Mouse (Mus musculus) layer of hippocampus, postnatal 25 days (tissue): ENCODE data around the gene Cep295. TPM values are rescaled to one million over a fixed set of nuclear protein-coding genes. Genes with fewer than 3 reads are reported as not detected.
"Not testable (repeated sequence)": the region's sequence is repeated elsewhere in the genome, so short reads cannot be mapped to it uniquely, and the experiment has no call there.

Source experiments
- DNase-seq, 2 experiments: peaks; one replicate each; pipeline ENCODE4 v3.0.0; 2022; ENCODE audit warnings: mixed read lengths in 2 of 2, low spot score in 1 of 2; ENCODE audit errors: extremely low spot score in 1 of 2
- total RNA-seq, 2 experiments: library from RNA; stranded (reverse); gene quantifications; 2 replicates each; pipeline ENCODE4 v1.2.3; 2021

Cep295 gene
- total RNA-seq, result 10 to 100 TPM; 17.6 to 24.1 TPM

- peak; percentile 91 to 92 for DNase-seq
Measured at GRCm38 (mm10) chr9:15357484-15358275, at the start of gene Cep295. Cep295 (minus strand) TSS chr9:15357788.

GRCm38 (mm10) chr9:15397591-15397990, 40.0 kb upstream of the Cep295 start:
- DNase-seq, result no peak

DNA sequence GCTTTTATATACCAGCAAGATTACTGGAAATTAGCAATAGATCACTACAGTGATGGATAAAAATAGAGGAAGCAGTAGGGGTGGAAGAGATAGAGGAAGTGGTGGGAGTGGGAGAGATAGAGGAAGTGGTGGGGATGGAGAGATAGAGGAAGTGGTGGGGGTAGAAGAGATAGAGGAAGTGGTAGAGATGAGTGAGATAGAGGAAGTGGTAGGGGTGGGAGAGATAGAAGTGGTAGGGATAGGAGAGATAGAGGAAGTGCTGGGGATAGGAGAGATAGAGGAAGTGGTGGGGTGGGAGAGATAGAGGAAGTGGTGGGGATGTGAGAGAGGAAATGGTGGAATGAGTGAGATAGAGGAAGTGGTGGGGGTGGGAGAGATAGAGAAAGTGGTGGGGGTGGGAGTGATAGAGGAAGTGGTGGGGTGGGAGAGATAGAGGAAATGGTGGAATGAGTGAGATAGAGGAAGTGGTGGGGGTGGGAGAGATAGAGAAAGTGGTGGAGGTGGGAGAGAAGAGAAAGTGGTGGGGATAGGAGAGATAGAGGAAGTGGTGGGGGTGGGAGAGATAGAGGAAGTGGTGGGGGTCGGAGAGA, 37.9 kb upstream of the Cep295 start:
- no peak for DNase-seq

DNA sequence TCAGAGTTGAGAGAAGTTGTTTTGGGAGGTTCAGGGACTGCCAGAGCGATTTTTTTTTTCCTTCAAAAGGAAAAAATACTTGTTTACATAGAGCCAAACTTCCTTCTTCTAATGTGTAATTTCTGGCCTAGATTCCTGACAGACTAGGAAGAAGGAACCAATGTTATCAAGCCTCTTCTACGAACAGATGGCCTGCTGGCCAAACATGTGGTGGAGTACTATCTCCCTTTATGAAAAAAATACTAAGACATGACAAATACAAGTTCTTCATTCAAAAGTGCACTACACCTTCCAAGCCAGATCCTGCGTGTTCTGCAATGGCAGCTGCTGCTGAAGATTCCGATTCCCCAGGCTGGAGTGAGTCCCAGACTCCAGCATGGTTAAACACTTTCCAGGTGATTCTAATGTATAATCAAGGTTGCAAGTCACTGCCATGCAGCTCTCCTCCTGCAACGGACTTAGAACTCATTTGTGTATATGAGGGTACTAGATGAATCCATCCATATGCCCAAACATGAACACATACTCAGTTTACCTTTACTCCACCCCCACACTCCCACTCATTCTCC, 29.6 kb upstream of the Cep295 start:
- DNase-seq, result peak in 1 of 2 experiments; percentile 6

DNA sequence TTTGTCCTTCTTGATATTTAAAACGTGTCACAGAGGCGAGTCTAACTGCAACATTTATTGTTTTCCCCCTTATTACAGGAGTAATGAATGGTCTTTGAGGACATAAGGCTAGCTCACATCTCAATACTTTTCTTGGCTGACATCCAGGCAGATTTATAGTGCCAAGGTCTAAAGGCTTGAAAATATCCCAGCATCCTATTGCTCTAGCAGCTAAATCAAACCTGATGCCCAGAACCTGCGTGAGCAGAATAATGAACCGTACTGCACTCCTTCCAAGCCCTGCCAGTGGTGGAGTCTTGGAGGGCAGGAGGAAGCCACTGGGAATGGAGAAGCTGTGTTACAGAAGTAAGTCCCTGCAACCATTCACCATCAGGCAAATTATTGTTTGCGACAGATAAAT, 26.7 kb upstream of the Cep295 start:
- no peak for DNase-seq

- DNase-seq, result no peak
Measured at GRCm38 (mm10) chr9:15366260-15366659, 8.7 kb upstream of the Cep295 start.

DNA sequence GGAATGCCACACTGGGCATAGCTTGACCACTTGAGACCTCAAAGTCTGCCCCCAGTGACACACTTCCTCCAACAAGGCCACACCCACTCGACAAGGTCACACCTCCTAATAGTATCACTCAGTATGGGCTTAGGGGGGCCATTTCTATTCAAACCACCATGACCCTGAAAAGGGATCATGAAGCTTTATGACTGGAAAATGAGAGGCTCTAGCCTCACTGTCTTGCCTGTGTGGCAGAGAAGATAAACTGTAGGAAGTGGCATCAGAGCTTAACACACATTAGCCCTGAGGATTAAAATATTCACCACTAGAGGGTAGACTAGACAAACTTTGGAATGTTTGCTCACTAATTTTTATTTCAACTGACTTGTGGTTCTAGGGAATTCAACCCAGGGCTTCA, 8.3 kb upstream of the Cep295 start:
- no peak for DNase-seq

DNA sequence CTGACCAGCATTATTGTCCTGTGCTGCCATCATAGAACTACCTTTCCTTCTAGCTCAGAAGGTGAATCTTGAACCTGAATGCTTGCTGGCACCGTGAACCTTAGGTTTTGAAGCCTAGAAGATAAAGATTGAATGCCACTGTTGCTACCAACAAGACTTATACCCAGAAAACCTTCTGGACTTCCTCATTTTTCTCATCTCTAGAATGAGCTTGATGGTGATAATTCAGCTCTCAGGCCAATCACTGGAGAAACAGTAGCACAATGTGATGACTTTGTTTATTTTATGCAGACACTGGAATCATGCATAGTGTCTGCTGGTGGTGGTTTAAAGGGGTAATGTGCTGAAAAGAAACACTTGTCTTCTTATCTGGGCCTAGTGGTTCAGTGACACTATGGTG, 7.3 kb upstream of the Cep295 start:
- DNase-seq, result no peak

- no peak for DNase-seq
Measured at GRCm38 (mm10) chr9:15356916-15357483, 588 bp downstream of the Cep295 start.

DNA sequence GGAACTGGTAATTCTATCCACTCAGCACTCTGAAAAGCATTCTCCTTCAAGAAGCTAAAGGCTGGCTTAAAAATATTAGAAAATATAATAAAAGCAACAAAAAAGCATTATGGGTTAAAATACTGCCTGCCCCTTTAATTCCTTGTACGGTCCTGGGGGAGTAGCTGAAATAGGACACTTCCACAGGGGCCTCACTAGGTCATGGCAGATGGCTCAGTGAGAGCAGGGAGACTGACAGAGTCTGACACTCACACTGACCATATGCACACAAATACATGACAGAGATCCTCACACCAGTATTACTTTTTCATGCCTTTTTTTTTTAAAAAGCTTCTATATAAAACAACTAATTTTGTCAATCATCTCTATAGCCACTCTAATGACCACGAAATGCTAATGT, 7.7 kb downstream of the Cep295 start:
- no peak for DNase-seq

DNA sequence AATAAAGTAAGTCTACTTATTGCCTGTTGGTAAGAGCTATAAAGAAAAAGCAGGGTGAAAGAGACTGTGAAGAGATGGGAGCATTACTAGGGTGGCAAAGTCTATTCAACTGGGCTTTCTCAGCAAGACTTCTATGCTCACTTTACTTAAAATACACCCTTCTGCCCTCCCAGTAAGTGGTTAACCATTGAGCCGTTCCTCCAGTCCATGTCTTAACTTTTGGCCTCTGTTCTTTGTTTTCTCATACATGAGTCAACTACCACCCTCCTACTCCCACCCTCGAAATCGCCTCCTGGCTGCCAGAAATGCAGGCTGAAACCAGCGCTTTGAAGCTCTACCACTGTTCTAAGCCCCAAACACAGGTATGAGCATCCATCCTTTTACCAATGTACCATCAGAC, 19.8 kb downstream of the Cep295 start:
- DNase-seq, result no peak

- no peak for DNase-seq
Measured at GRCm38 (mm10) chr9:15318170-15318742, 39.3 kb downstream of the Cep295 start.

DNA sequence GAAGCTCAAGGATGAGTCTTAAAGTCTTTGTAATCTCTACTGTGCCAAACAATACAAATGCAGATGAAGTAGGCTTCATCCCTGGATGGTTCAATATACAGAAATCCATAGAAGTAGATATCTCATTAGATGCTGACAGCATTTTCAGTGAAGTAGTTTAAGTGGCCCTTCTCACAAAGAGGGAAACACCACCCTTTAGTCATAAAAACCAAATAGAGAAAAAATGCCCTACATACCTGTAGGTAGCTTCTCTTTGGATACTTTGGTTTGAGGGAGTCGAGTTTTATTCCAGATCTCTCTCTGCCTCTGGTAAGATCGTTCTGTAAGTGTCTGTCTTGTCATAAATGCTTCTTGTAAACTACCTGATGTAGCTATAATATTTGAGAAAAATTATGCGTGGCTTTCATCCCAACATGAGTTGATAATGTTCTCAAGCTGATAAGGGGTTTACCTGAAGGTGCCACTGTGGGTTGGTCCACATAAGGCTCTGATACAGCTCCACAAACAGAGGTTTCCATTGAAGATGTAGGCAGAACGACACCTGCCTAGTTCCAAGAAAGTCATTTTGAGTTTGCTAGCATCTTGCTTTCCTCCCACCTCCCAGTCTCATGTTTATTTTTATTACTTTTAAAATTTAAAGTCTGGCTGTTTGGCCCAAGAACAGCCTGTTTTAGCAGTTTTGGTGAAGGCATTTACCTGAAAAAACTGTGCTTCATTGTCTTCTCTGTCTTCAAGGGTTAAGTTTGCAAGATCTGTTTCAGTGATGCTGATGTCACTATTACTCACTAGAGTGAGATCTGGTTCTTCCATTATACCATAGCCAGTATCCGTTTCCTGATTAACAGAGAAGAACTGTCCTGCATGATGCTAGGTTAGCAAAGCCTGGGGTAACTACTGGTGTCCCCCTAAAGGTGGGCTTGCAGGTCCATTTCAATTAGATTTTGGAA, 40.1 kb downstream of the Cep295 start:
- DNase-seq, result no peak

DNA sequence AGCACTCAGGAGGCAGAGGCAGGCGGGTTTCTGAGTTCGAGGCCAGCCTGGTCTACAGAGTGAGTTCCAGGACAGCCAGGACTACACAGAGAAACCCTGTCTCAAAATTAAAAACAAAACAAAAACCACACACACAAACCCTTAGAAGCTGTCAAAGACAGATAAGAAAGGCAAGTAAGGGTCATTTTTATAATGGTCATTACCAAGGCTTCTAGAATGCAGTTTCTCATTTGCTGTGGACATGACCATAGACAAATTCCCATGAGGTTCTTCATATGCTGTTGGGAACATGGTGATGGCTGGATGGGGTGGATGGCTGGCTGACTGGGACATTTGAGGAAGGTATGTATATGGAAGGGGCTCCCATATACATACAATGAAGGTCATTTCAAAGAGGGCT, 41.3 kb downstream of the Cep295 start:
- not testable (repeated sequence) for DNase-seq

- DNase-seq, result no peak
Measured at GRCm38 (mm10) chr9:15314619-15315018, 43.0 kb downstream of the Cep295 start.

DNA sequence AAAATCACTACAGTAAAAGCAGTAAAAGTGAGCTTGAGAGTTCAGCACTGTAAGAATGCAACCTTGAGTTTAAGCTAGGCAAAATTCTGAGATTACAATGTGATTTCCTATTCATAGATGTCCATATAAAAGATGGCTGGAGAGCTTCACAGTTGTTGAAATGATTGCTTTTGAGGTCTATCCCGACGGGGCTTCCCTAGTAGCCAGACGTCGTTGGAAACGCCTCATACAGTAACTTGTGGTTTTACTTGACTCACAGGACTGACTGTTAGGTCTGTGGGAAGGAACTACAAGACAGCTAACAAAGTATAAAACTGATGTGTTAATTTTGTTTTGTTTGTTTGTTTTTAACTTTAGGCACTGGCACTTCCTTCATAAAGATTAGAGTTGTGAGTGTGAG, 44.0 kb downstream of the Cep295 start:
- no peak for DNase-seq

DNA sequence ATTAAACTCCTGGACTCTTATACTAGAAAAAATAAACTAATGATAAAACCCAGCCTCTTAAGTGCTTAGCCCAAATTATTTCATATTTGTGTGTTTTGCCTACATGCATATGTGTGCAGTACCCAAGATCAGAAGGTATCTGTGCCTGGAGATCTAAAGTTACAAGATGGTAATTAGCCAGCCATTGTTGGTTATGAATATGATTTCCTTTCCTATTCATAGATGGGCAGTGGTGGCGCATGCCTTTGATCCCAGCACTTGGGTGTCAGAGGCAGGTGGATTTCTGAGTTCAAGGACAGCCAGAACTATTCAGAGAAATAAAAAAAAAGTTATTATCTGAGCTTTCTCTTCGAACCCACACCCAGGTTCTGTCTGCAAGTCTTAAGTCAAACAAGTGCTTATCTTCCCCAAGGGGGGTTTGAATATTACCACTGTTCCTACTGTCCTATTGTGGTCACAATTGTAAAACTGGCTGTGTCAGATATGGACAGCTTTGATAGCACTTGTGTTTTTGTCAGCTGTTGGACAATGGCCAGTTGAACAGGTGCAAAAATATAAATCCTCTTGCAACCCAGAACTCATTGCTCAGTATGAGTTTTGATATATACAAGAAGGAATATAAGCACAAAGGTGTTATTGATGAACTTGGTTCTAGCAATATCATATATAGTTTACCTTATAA, 45.4 kb downstream of the Cep295 start:
- DNase-seq, result no peak

- DNase-seq, result no peak
Measured at GRCm38 (mm10) chr9:15310179-15310578, 47.4 kb downstream of the Cep295 start.

- no peak for DNase-seq
Measured at GRCm38 (mm10) chr9:15309425-15309824, 48.2 kb downstream of the Cep295 start.
